10 mouse cellular contexts compared by ENCODE assay signal in the genomic region with DNA sequence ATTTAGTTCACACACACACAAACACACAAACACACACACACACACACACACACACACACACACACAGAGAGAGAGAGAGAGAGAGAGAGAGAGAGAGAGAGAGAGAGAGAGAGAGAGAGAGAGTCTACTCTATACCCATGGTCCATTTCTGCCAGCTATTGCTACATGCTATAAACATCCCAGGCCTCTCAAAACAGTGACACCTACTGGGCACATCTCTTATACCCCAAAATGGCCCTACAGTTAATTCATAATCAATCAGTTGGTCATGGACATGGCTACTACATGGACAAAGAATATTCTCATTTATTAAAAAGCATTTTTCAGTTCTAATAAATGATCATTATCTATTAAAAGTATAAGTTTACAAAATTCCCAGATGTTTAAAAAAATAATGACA.
A peak's percentile ranks its signal among the peaks of the same experiment; 100 is the strongest.
DNase-seq lines count a peak whose midpoint lies in the region; TF ChIP-seq lines count a peak whose summit lies in the region.
"Had no signal": no experiment of that assay in that cellular context is flagged by ENCODE, and none has a peak within 500 bp of the region (broad histone marks: within the 10 kb centered on the region; RNA-seq: fewer than 3 reads in every experiment).

No protein-coding gene starts in this region.

- TF ChIP-seq CTCF in gastrocnemius, adult 2 months (IDR thresholded peaks at IDR 0.05) = peak; percentile 18; the same call in 1 of the 2 replicates
- peak; percentile 26 for TF ChIP-seq CTCF in left cerebral cortex, adult 2 months (IDR thresholded peaks at IDR 0.05)

- H3K4me3 ChIP-seq in gastrocnemius, adult 2 months = no peak overlapping the region
- H3K4me3 ChIP-seq in left cerebral cortex, adult 2 months = no peak overlapping the region
- H3K4me3 ChIP-seq: erythroblast, embryonic 14.5 days; hindbrain, embryonic 10.5 days had no signal

- intact Hi-C loops in gastrocnemius, adult 2 months (cut with DNase I) = no loop called here
- intact Hi-C loops in left cerebral cortex, adult 2 months (cut with DNase I) = no loop called here
- intact Hi-C loops in left cerebral cortex, postnatal 14 days (cut with DNase I) = no loop called here

- no peak overlapping the region for H3K27ac ChIP-seq in gastrocnemius, adult 2 months
- no peak overlapping the region for H3K27ac ChIP-seq in left cerebral cortex, adult 2 months
- H3K27ac ChIP-seq: hindbrain, embryonic 10.5 days had no signal

- no peak for DNase-seq in gastrocnemius, adult 2 months
- no peak for DNase-seq in gastrocnemius, adult 18-20 months (ENCODE audit: low spot score)
- DNase-seq in left cerebral cortex, adult 2 months (ENCODE audit: extremely low spot score in 1 of 2, low spot score in 2 of 2) = no peak
- no peak for DNase-seq in left cerebral cortex, postnatal 14 days (ENCODE audit: low spot score in 2 of 2)
- DNase-seq in MEL-GATA-1-ER (ENCODE audit: extremely low read depth, low read depth) = peak; percentile 16
- peak; percentile 1 for DNase-seq in lung, postnatal 14 days
- DNase-seq in yolk sac, embryonic 10.5 days (ENCODE audit: low spot score) = no peak
- DNase-seq: thymus, adult 18-20 months had no signal

Comparison
In these comparisons a context has a peak if more than half of its experiments do, and no peak if none do; other contexts are left out.
1. DNase-seq: peak in MEL-GATA-1-ER (single experiment) and lung, postnatal 14 days (single experiment); none in gastrocnemius, adult 2 months (single experiment), gastrocnemius, adult 18-20 months (single experiment), left cerebral cortex, adult 2 months (0 of 2), left cerebral cortex, postnatal 14 days (0 of 2) and yolk sac, embryonic 10.5 days (single experiment).